Mouse (Mus musculus): ENCODE measurements around the gene BC049730. TPM values are rescaled to one million over a fixed set of nuclear protein-coding genes. Genes with fewer than 3 reads are reported as not detected.
"Not testable (repeated sequence)": the region's sequence is repeated elsewhere in the genome, so short reads cannot be mapped to it uniquely, and the experiment has no call there.

The BC049730 gene
- polyA plus RNA-seq, 1 experiment from 2014 or later = not detected

GRCm38 (mm10) chr7:24684121-24684520 is 24.9 kb upstream of the BC049730 start:
- not testable (repeated sequence) for H3K4me1 ChIP-seq (ENCODE audit: control insufficient read depth, insufficient read depth, low read length); H3K27ac ChIP-seq (replicated peaks; ENCODE audit: low read depth, low read length); H3K4me2 ChIP-seq (ENCODE audit: low read depth, severe bottlenecking); H3K9ac ChIP-seq (ENCODE audit: low read length); H3K27me3 ChIP-seq (ENCODE audit: control insufficient read depth, insufficient read depth, low read length); H3K9me3 ChIP-seq (ENCODE audit: control insufficient read depth, low read length); DNase-seq (ENCODE audit: low spot score); H3K4me3 ChIP-seq (ENCODE audit: low read depth, low read length); H3K36me3 ChIP-seq (ENCODE audit: control insufficient read depth, insufficient read depth, low read length); ATAC-seq (ENCODE audit: insufficient number of reproducible peaks, low FRiP score, low TSS enrichment, low read depth)
- WGBS = 81% methylated on average over 7 of the region's 7 CpGs

GRCm38 (mm10) chr7:24687519-24687918 is 21.5 kb upstream of the BC049730 start:
- DNase-seq (ENCODE audit: low spot score); H3K4me1 ChIP-seq (ENCODE audit: control insufficient read depth, insufficient read depth, low read length); H3K27me3 ChIP-seq (ENCODE audit: control insufficient read depth, insufficient read depth, low read length); H3K27ac ChIP-seq (replicated peaks; ENCODE audit: low read depth, low read length); H3K4me3 ChIP-seq (ENCODE audit: low read depth, low read length); H3K9me3 ChIP-seq (ENCODE audit: control insufficient read depth, low read length); ATAC-seq (ENCODE audit: insufficient number of reproducible peaks, low FRiP score, low TSS enrichment, low read depth); H3K4me2 ChIP-seq (ENCODE audit: low read depth, severe bottlenecking); H3K9ac ChIP-seq (ENCODE audit: low read length); H3K36me3 ChIP-seq (ENCODE audit: control insufficient read depth, insufficient read depth, low read length): not testable (repeated sequence)
- 92% methylated on average over 10 of the region's 10 CpGs for WGBS

GRCm38 (mm10) chr7:24692693-24693092 is 16.3 kb upstream of the BC049730 start:
- not testable (repeated sequence) for ATAC-seq (ENCODE audit: insufficient number of reproducible peaks, low FRiP score, low TSS enrichment, low read depth); H3K27me3 ChIP-seq (ENCODE audit: control insufficient read depth, insufficient read depth, low read length); H3K4me3 ChIP-seq (ENCODE audit: low read depth, low read length); H3K4me2 ChIP-seq (ENCODE audit: low read depth, severe bottlenecking); H3K36me3 ChIP-seq (ENCODE audit: control insufficient read depth, insufficient read depth, low read length); H3K4me1 ChIP-seq (ENCODE audit: control insufficient read depth, insufficient read depth, low read length); DNase-seq (ENCODE audit: low spot score); H3K9ac ChIP-seq (ENCODE audit: low read length); H3K9me3 ChIP-seq (ENCODE audit: control insufficient read depth, low read length); H3K27ac ChIP-seq (replicated peaks; ENCODE audit: low read depth, low read length)
- WGBS = 79% methylated on average over 3 of the region's 3 CpGs

- not testable (repeated sequence) for H3K9ac ChIP-seq (ENCODE audit: low read length); H3K4me1 ChIP-seq (ENCODE audit: control insufficient read depth, insufficient read depth, low read length); DNase-seq (ENCODE audit: low spot score); ATAC-seq (ENCODE audit: insufficient number of reproducible peaks, low FRiP score, low TSS enrichment, low read depth); H3K9me3 ChIP-seq (ENCODE audit: control insufficient read depth, low read length); H3K36me3 ChIP-seq (ENCODE audit: control insufficient read depth, insufficient read depth, low read length); H3K27me3 ChIP-seq (ENCODE audit: control insufficient read depth, insufficient read depth, low read length); H3K4me2 ChIP-seq (ENCODE audit: low read depth, severe bottlenecking); H3K27ac ChIP-seq (replicated peaks; ENCODE audit: low read depth, low read length); H3K4me3 ChIP-seq (ENCODE audit: low read depth, low read length)
- WGBS = 83% methylated on average over 4 of the region's 4 CpGs
Measured at GRCm38 (mm10) chr7:24697891-24698290, 11.2 kb upstream of the BC049730 start.

- H3K9me3 ChIP-seq (ENCODE audit: control insufficient read depth, low read length); H3K27ac ChIP-seq (replicated peaks; ENCODE audit: low read depth, low read length); H3K4me2 ChIP-seq (ENCODE audit: low read depth, severe bottlenecking); H3K4me1 ChIP-seq (ENCODE audit: control insufficient read depth, insufficient read depth, low read length); H3K4me3 ChIP-seq (ENCODE audit: low read depth, low read length); DNase-seq (ENCODE audit: low spot score); H3K9ac ChIP-seq (ENCODE audit: low read length); ATAC-seq (ENCODE audit: insufficient number of reproducible peaks, low FRiP score, low TSS enrichment, low read depth); H3K36me3 ChIP-seq (ENCODE audit: control insufficient read depth, insufficient read depth, low read length); H3K27me3 ChIP-seq (ENCODE audit: control insufficient read depth, insufficient read depth, low read length): not testable (repeated sequence)
- WGBS = 69% methylated on average over 9 of the region's 9 CpGs
Measured at GRCm38 (mm10) chr7:24702841-24703240, 6.2 kb upstream of the BC049730 start.

GRCm38 (mm10) chr7:24715039-24715438 is 6.0 kb downstream of the BC049730 start:
- ATAC-seq (ENCODE audit: insufficient number of reproducible peaks, low FRiP score, low TSS enrichment, low read depth) (no peak), DNase-seq (ENCODE audit: low spot score) (no peak)
- Histone ChIP-seq H3K4me3 (ENCODE audit: low read depth, low read length) (no peak overlapping the region), H3K9ac (ENCODE audit: low read length) (no peak overlapping the region), H3K36me3 (ENCODE audit: control insufficient read depth, insufficient read depth, low read length) (no peaks in the 10 kb centered on the region), H3K4me1 (ENCODE audit: control insufficient read depth, insufficient read depth, low read length) (no peaks in the 10 kb centered on the region), H3K4me2 (ENCODE audit: low read depth, severe bottlenecking) (no peak overlapping the region), H3K27me3 (ENCODE audit: control insufficient read depth, insufficient read depth, low read length) (no peaks in the 10 kb centered on the region), H3K27ac (replicated peaks; ENCODE audit: low read depth, low read length) (no peak overlapping the region), H3K9me3 (ENCODE audit: control insufficient read depth, low read length) (no peaks in the 10 kb centered on the region)
- 82% methylated on average over 6 of the region's 6 CpGs for WGBS

GRCm38 (mm10) chr7:24726808-24727207 is 17.8 kb downstream of the BC049730 start, which contains the start of gene Gm4763:
Gene Gm4763 (minus strand): TSS chr7:24726908.
- H3K9ac ChIP-seq (ENCODE audit: low read length); H3K4me3 ChIP-seq (ENCODE audit: low read depth, low read length); H3K4me1 ChIP-seq (ENCODE audit: control insufficient read depth, insufficient read depth, low read length); ATAC-seq (ENCODE audit: insufficient number of reproducible peaks, low FRiP score, low TSS enrichment, low read depth); H3K9me3 ChIP-seq (ENCODE audit: control insufficient read depth, low read length); H3K4me2 ChIP-seq (ENCODE audit: low read depth, severe bottlenecking); H3K27ac ChIP-seq (replicated peaks; ENCODE audit: low read depth, low read length); DNase-seq (ENCODE audit: low spot score); H3K36me3 ChIP-seq (ENCODE audit: control insufficient read depth, insufficient read depth, low read length); H3K27me3 ChIP-seq (ENCODE audit: control insufficient read depth, insufficient read depth, low read length): not testable (repeated sequence)
- 90% methylated on average over 11 of the region's 11 CpGs for WGBS

GRCm38 (mm10) chr7:24735970-24736670 is 27.1 kb downstream of the BC049730 start:
- Histone ChIP-seq H3K4me1 (ENCODE audit: control insufficient read depth, insufficient read depth, low read length) (no peaks in the 10 kb centered on the region), H3K4me2 (ENCODE audit: low read depth, severe bottlenecking) (no peak overlapping the region; the same call in 1 of the 2 replicates), H3K9ac (ENCODE audit: low read length) (peak overlapping the region; percentile 7; the same call in 1 of the 2 replicates), H3K27me3 (ENCODE audit: control insufficient read depth, insufficient read depth, low read length) (no peaks in the 10 kb centered on the region), H3K4me3 (ENCODE audit: low read depth, low read length) (no peak overlapping the region), H3K36me3 (ENCODE audit: control insufficient read depth, insufficient read depth, low read length) (no peaks in the 10 kb centered on the region), H3K9me3 (ENCODE audit: control insufficient read depth, low read length) (no peaks in the 10 kb centered on the region), H3K27ac (replicated peaks; ENCODE audit: low read depth, low read length) (no peak overlapping the region)
- DNase-seq (ENCODE audit: low spot score) (peak; percentile 55), ATAC-seq (ENCODE audit: insufficient number of reproducible peaks, low FRiP score, low TSS enrichment, low read depth) (no peak)
- 19% methylated on average over 17 of the region's 17 CpGs for WGBS

GRCm38 (mm10) chr7:24750695-24751094 is 41.7 kb downstream of the BC049730 start:
- 67% methylated on average over 4 of the region's 4 CpGs for WGBS
- H3K27ac ChIP-seq (replicated peaks; ENCODE audit: low read depth, low read length) = no peak overlapping the region

More at GRCm38 (mm10) chr7:24750695-24751094, 41.7 kb downstream of the BC049730 start:
- H3K4me1 ChIP-seq (ENCODE audit: control insufficient read depth, insufficient read depth, low read length) = no peaks in the 10 kb centered on the region
- no peak for DNase-seq (ENCODE audit: low spot score)
- no peak for ATAC-seq (ENCODE audit: insufficient number of reproducible peaks, low FRiP score, low TSS enrichment, low read depth)
- H3K9me3 ChIP-seq (ENCODE audit: control insufficient read depth, low read length) = no peaks in the 10 kb centered on the region
- no peaks in the 10 kb centered on the region for H3K36me3 ChIP-seq (ENCODE audit: control insufficient read depth, insufficient read depth, low read length)
- H3K27me3 ChIP-seq (ENCODE audit: control insufficient read depth, insufficient read depth, low read length) = no peaks in the 10 kb centered on the region
- H3K9ac ChIP-seq (ENCODE audit: low read length) = no peak overlapping the region
- no peak overlapping the region for H3K4me2 ChIP-seq (ENCODE audit: low read depth, severe bottlenecking)
- H3K4me3 ChIP-seq (ENCODE audit: low read depth, low read length) = no peak overlapping the region

All from limb, embryonic 11.5 days (tissue).